Mouse (Mus musculus) liver, embryonic 11.5 days (tissue): ENCODE data around the gene Fcor. TPM values are rescaled to one million over a fixed set of nuclear protein-coding genes. Genes with fewer than 3 reads are reported as not detected.

Experiments
- ATAC-seq: fragments of 200-750 bp; cut with Nextera tagmentation; replicated peaks from 2 replicates; pipeline ENCODE4 v1.8.0; 2017; ENCODE audit warnings: moderate number of reproducible peaks, mild to moderate bottlenecking, moderate TSS enrichment, moderate library complexity; ENCODE audit not compliant: low FRiP score
- DNase-seq: peaks from one replicate; pipeline ENCODE4 v3.0.0-alpha.2; 2017; ENCODE audit warnings: low spot score
- H3K27ac ChIP-seq: fragments of 300-500 bp; sonication (generic); 2 replicates; pipeline ENCODE4 v1.5.1; 2014; ENCODE audit warnings: mild to moderate bottlenecking, low read depth, low read length, control low read depth
- H3K27me3 ChIP-seq: fragments of 300-500 bp; sonication (generic); replicated peaks from 2 replicates; pipeline ENCODE4 v1.6.1; 2014; ENCODE audit warnings: low read length, mixed read lengths; ENCODE audit not compliant: control insufficient read depth, insufficient read depth
- H3K36me3 ChIP-seq: fragments of 300-500 bp; sonication (generic); 2 replicates; pipeline ENCODE4 v1.6.1; 2014; ENCODE audit warnings: mild to moderate bottlenecking, low read length, moderate library complexity, mixed read lengths; ENCODE audit not compliant: control insufficient read depth, insufficient read depth
- H3K4me1 ChIP-seq: fragments of 300-500 bp; sonication (generic); replicated peaks from 2 replicates; pipeline ENCODE4 v1.6.1; 2014; ENCODE audit warnings: low read length, mixed read lengths; ENCODE audit not compliant: control insufficient read depth, insufficient read depth
- H3K4me2 ChIP-seq: fragments of 300-500 bp; sonication (generic); 2 replicates; pipeline ENCODE4 v1.6.1; 2014; ENCODE audit warnings: mild to moderate bottlenecking, control low read depth, moderate library complexity
- H3K4me3 ChIP-seq: fragments of 300-500 bp; sonication (generic); 2 replicates; pipeline ENCODE4 v1.5.1; 2014; ENCODE audit warnings: low read depth, low read length, control low read depth
- H3K9ac ChIP-seq: fragments of 300-500 bp; sonication (generic); 2 replicates; pipeline ENCODE4 v1.6.1; 2014; ENCODE audit warnings: low read depth, low read length, control low read depth
- H3K9me3 ChIP-seq: fragments of 300-500 bp; sonication (generic); 2 replicates; pipeline ENCODE4 v1.6.1; 2016; ENCODE audit warnings: low read length, inconsistent platforms, mixed read lengths; ENCODE audit not compliant: control insufficient read depth
- WGBS: fragments of 180-500 bp; shearing (Covaris S2); extraction: QIAGEN DNeasy Blood & Tissue Kit; methylation state at CpG from one replicate; pipeline ENCODE4 v1.1.7; 2014; 5-methylcytosine and 5-hydroxymethylcytosine counted together
- polyA plus RNA-seq: library from polyadenylated mRNA; unstranded; fragments of >200 nt; fragmentation: Nextera tagmentation; extraction: Ambion mirVana; gene quantifications from 2 replicates; pipeline ENCODE4 v1.2.1, GENCODE M21; 2014

Fcor gene
- polyA plus RNA-seq, 1 experiment from 2014 or later, result 11.4 TPM

DNA sequence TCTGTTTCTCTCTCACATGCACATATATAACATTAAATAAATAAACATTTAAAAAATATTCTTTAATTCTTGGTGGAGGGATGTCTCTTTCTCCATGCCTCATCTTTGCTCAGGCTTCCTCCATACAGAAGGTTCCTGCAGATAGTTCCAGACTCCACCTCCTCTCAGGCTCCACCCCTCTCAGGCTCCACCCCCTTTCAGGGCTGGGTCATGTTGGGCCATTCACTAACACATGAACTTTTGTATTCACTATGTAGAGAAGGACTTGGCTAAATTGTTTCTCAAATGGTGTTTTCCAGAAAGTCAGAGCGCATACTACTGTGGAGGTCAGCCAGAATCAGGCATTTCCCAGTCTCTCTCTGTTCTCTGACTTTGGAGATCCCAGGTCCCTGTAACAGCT lies 29.3 kb upstream of the Fcor start:
- Histone ChIP-seq H3K4me3 (no peak overlapping the region), H3K27me3 (no peaks in the 10 kb centered on the region), H3K9ac (no peak overlapping the region), H3K36me3 (no peaks in the 10 kb centered on the region), H3K4me2 (no peak overlapping the region), H3K4me1 (no peaks in the 10 kb centered on the region), H3K27ac (no peak overlapping the region), H3K9me3 (no peaks in the 10 kb centered on the region)
- ATAC-seq (peak; percentile 67), DNase-seq (no peak)
- 97% methylated on average over 1 of the region's 1 CpGs for WGBS

DNA sequence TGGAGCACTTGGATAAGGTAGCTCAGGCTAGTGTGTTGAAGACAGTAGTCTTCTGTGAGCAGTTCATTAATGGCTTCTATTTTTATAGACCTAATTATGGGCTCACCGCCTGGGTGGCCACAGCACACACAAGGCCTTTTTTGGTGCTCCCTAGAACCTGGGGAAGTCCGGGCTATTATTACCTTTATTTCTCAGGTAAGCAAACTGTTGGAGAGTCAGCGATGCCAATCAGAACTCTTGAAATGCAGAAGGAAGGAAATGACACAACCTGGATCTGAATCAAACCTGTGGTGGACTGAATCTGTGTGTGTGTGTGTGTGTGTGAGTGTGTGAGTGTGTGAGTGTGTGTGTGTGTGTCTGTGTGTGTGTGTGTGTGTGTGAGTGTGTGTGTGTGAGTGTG lies 22.0 kb upstream of the Fcor start, which contains the start of gene Fcer2a:
Gene Fcer2a (minus strand): TSS at position 55 of the 400 bp plus-strand sequence.
- Histone ChIP-seq H3K36me3 (no peaks in the 10 kb centered on the region), H3K27me3 (no peaks in the 10 kb centered on the region; the same call in 1 of the 2 replicates), H3K9ac (no peak within 1 kb of the TSS), H3K4me3 (no peak within 1 kb of the TSS), H3K4me1 (no peaks in the 10 kb centered on the region), H3K9me3 (no peaks in the 10 kb centered on the region), H3K27ac (no peak within 1 kb of the TSS), H3K4me2 (no peak within 1 kb of the TSS)
- no peak for ATAC-seq
- WGBS, result 68% methylated on average over 3 of the region's 3 CpGs
- no peak for DNase-seq

DNA sequence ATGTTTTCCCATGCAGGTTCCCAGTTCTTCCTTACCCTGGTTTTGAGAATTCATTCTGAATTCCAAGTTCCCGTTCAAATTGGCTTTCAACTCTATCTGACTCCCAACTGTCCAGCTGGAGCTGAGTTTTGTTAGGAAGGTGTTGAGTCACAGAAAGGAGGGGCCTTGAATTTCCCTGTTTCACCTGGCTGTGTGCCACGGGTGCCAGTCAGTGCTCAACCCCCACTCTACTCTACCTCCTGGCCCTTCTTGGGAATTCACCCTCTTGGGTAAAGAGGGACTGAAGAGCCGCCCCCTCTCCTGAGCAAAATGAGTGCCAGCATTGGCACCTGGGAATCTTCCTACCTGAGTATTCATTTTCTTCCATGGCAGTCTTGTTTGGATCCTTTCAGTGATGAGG lies 18.6 kb upstream of the Fcor start:
- 60% methylated on average over 3 of the region's 3 CpGs for WGBS
- Histone ChIP-seq H3K36me3 (no peaks in the 10 kb centered on the region), H3K4me2 (no peak overlapping the region), H3K27ac (no peak overlapping the region), H3K27me3 (no peaks in the 10 kb centered on the region; the same call in 1 of the 2 replicates), H3K4me3 (no peak overlapping the region), H3K4me1 (no peaks in the 10 kb centered on the region), H3K9me3 (no peaks in the 10 kb centered on the region), H3K9ac (no peak overlapping the region)
- DNase-seq (no peak), ATAC-seq (no peak)

DNA sequence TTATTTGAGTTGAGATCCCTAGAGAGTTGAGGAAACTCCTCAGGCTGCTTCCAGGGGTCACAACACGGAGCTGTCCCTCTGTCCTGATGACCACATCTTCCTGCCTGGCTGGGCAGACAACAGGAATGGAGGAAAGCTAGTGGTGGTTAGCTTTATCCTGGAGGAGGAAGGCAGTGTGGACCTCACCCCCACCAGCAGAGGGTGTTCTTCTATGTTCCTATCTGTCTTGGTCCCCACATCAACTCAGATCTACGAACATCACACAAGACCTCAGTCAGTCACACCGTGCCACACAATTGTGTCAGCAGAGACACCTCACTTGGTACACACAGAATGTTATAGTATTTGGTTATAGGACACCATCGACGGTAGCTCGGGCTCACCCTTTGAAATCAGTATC lies 15.4 kb upstream of the Fcor start:
- Histone ChIP-seq H3K27me3 (no peaks in the 10 kb centered on the region; the same call in 1 of the 2 replicates), H3K27ac (no peak overlapping the region), H3K4me1 (no peaks in the 10 kb centered on the region), H3K9me3 (no peaks in the 10 kb centered on the region), H3K4me3 (no peak overlapping the region), H3K36me3 (no peaks in the 10 kb centered on the region; the same call in 1 of the 2 replicates), H3K9ac (no peak overlapping the region), H3K4me2 (no peak overlapping the region)
- no peak for DNase-seq
- WGBS, result 63% methylated on average over 6 of the region's 6 CpGs
- ATAC-seq, result no peak

DNA sequence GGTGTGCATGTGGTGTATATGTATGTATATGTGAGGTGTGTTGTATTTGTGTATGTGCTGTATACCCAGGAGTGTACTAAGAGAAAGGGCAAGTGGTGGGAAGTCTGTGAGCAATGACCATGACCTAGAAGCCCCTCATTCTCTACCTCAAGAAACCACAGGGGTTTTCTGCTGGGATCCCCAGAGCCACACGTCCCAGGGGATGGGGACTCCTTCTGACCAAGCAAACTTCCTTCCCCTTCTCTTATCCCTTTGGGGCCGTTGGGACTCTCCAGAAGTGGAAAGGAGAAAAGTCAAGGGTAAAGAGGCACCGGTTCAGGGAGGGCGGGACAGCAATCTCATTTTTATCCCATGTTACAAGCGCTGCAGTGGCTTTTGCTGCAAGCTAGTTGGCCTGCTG lies 13.3 kb upstream of the Fcor start:
- ATAC-seq (no peak), DNase-seq (no peak)
- 61% methylated on average over 5 of the region's 5 CpGs for WGBS
- Histone ChIP-seq H3K4me3 (no peak overlapping the region), H3K4me2 (no peak overlapping the region), H3K9ac (no peak overlapping the region), H3K27ac (no peak overlapping the region), H3K36me3 (peaks cover 8% of the 10 kb centered on the region), H3K9me3 (no peaks in the 10 kb centered on the region), H3K27me3 (no peaks in the 10 kb centered on the region; the same call in 1 of the 2 replicates), H3K4me1 (no peaks in the 10 kb centered on the region)

DNA sequence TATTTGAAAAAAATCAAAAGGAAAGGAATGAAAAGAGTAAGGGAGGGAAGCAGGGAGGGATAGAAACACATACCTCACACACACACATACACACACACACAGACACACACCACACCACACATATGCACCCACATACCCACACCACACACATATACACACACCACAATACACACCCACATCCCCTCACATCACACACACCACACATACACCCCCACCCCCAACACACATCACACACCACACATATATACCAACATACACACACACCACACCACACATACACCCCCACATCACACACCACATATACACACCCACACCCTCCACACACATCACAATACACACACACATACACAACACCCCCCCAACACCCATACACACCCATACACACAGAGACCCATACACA lies 12.4 kb upstream of the Fcor start:
- no peak overlapping the region for H3K9ac ChIP-seq
- no peak overlapping the region for H3K4me2 ChIP-seq
- H3K36me3 ChIP-seq, result peaks cover 11% of the 10 kb centered on the region
- no peaks in the 10 kb centered on the region; the same call in 1 of the 2 replicates for H3K27me3 ChIP-seq
- no peak overlapping the region for H3K4me3 ChIP-seq
- no peak overlapping the region for H3K27ac ChIP-seq
- ATAC-seq, result no peak; the same call in 1 of the 2 replicates
- DNase-seq, result no peak
- no peaks in the 10 kb centered on the region for H3K9me3 ChIP-seq
- H3K4me1 ChIP-seq, result no peaks in the 10 kb centered on the region

DNA sequence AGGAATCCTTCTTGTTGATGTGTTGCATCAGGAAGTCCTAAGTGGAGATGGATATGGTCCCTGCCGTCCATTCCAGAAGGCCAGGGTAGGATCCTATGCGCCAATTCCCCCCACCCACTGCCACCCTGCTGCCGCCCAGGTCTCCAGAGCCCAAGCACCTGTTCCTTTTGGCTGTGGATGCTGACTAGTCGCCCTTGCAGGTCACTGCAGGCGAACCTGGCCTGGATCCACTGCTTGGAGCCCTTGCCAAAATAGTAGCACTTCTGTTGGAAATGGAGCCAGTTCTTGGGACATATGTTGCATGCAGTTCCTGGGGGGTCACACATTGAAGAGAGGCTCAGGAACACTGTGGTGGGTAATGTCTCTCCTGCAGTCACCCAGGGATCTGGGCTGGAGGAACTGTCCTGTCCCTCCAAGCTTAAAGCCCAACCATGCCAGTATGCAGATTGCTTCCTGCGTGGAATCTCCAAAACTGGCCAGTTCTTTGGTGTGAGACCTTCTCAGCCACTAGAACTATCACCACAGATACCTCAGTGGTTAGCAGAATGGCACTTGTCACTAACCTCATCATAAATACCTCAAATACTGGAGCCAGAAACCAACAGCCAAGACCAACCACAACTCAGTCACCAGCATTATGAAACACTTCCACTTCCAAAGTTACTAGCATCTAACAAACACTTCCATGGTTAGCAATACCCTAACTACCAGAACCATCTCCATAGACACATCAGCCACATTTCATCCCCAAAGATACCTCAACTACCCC lies 11.4 kb upstream of the Fcor start:
- ATAC-seq (no peak), DNase-seq (no peak)
- Histone ChIP-seq H3K4me2 (no peak overlapping the region), H3K36me3 (peaks cover 21% of the 10 kb centered on the region), H3K4me3 (no peak overlapping the region), H3K4me1 (no peaks in the 10 kb centered on the region), H3K9me3 (no peaks in the 10 kb centered on the region), H3K27ac (no peak overlapping the region), H3K9ac (no peak overlapping the region), H3K27me3 (no peaks in the 10 kb centered on the region)
- WGBS, result 71% methylated on average over 6 of the region's 6 CpGs

DNA sequence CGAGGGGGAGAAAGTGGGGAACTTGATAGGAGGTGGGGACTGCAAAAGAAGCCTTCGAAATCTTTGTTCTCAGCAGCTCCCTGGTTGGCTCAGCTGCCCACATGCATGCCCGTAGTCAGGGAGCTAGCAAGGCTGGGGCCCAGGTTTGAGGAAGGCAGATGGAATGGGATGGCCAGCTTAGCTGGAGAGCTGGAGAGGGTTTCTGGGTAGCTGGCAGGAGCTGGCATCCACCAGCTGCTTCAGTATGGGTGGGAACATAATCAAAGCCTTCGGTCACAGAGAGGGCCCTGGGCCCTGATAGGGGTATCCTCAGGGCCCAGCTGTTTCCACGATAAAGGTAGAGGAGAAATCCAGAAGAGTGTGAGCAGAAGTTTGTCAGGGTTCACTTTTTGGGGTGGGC lies 10.3 kb upstream of the Fcor start:
- ATAC-seq, result no peak
- Histone ChIP-seq H3K4me1 (peaks cover 9% of the 10 kb centered on the region), H3K36me3 (peaks cover 23% of the 10 kb centered on the region), H3K4me2 (no peak overlapping the region), H3K27me3 (no peaks in the 10 kb centered on the region), H3K4me3 (no peak overlapping the region), H3K9me3 (no peaks in the 10 kb centered on the region), H3K9ac (no peak overlapping the region), H3K27ac (no peak overlapping the region)
- 84% methylated on average over 5 of the region's 5 CpGs for WGBS
- DNase-seq, result no peak

DNA sequence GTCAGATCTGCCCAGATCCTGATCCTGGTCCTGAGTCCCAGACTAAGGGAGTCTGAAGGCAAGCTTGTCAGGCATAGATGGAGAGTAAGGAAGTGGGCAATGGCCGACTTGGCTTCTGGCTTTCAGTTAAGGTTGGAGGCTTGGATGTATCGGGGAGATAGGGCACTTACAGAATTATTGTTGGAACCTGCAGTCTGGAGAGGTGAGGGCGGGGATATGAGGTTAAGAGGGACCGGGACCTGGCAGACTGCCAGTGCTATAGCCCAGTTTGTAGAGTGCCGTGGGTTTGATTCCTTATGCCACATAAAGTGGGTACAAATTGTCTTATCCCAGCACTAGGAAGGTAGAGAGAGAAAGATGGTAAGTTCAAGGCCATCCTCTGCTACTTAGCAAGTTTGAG lies 7.5 kb upstream of the Fcor start:
- no peak overlapping the region for H3K4me3 ChIP-seq
- ATAC-seq, result no peak
- H3K4me1 ChIP-seq, result peaks cover 13% of the 10 kb centered on the region
- H3K9ac ChIP-seq, result no peak overlapping the region
- no peak overlapping the region for H3K4me2 ChIP-seq
- H3K36me3 ChIP-seq, result peaks cover 23% of the 10 kb centered on the region
- H3K27ac ChIP-seq, result no peak overlapping the region
- no peaks in the 10 kb centered on the region for H3K27me3 ChIP-seq
- 95% methylated on average over 5 of the region's 5 CpGs for WGBS
- H3K9me3 ChIP-seq, result no peaks in the 10 kb centered on the region
- no peak for DNase-seq
